Mouse (Mus musculus) naive thymus-derived CD4-positive, alpha-beta T cell, adult 5 months (primary cell): ENCODE results near the gene Faim2. TPM values are rescaled to one million over a fixed set of nuclear protein-coding genes. Genes with fewer than 3 reads are reported as not detected.

Experiments
- polyA plus RNA-seq: library from polyadenylated mRNA; unstranded; fragments of 100-300 nt; shearing (Covaris generic); gene quantifications from one replicate; pipeline ENCODE4 v1.2.1, GENCODE M21; 2017

The Faim2 gene
- 0.02 TPM for polyA plus RNA-seq

GRCm38 (mm10) chr15:99527629-99528353 lies at the start of gene Faim2:
TSS of gene Faim2 (minus strand) at chr15:99528165.

GRCm38 (mm10) chr15:99474576-99474926 lies 53.4 kb downstream of the Faim2 start, which contains the start of gene Bcdin3d:
TSS of gene Bcdin3d (minus strand) at chr15:99474730.

GRCm38 (mm10) chr15:99457606-99458401 lies 70.2 kb downstream of the Faim2 start, which contains the start of gene Nckap5l:
TSS of gene Nckap5l (minus strand) at chr15:99457748.

Other genes with a start within 250 kb of the Faim2 start
- 26.7 TPM for gene Prpf40b, start 233.1 kb downstream of the Faim2 start, polyA plus RNA-seq
- 0.71 TPM for gene Fam186b, start 232.3 kb downstream of the Faim2 start, polyA plus RNA-seq
- 48.1 TPM for gene Fmnl3, start 157.7 kb downstream of the Faim2 start, polyA plus RNA-seq
- gene Tmbim6, start 135.3 kb downstream of the Faim2 start, polyA plus RNA-seq, result 123 TPM
- gene Nckap5l, start 70.4 kb downstream of the Faim2 start, polyA plus RNA-seq, result 27.7 TPM
- 13.2 TPM for gene Bcdin3d, start 53.4 kb downstream of the Faim2 start, polyA plus RNA-seq
- gene Aqp2, start 50.9 kb upstream of the Faim2 start, polyA plus RNA-seq, result not detected
- not detected for gene Aqp5, start 62.6 kb upstream of the Faim2 start, polyA plus RNA-seq
- gene Aqp6, start 73.2 kb upstream of the Faim2 start, polyA plus RNA-seq, result not detected
- gene Racgap1, start 123.5 kb upstream of the Faim2 start, polyA plus RNA-seq, result 4.4 TPM
- gene Asic1, start 142.2 kb upstream of the Faim2 start, polyA plus RNA-seq, result 0.80 TPM
- 36.0 TPM for gene Smarcd1, start 174.0 kb upstream of the Faim2 start, polyA plus RNA-seq
- not detected for gene Gm17349, start 177.3 kb upstream of the Faim2 start, polyA plus RNA-seq
- gene Gpd1, start 189.3 kb upstream of the Faim2 start, polyA plus RNA-seq, result not detected
- gene Cox14, start 197.5 kb upstream of the Faim2 start, polyA plus RNA-seq, result 126 TPM
- 65.3 TPM for gene Cers5, start 244.7 kb upstream of the Faim2 start, polyA plus RNA-seq